Mouse (Mus musculus) CH12.LX (cell line): ENCODE measurements around the gene Gpm6a.

ENCODE experiments used
- CHD1 ChIP-seq: IDR thresholded peaks from 2 replicates; pipeline ENCODE4 v1.6.1; 2012; ENCODE audit warnings: low read depth, low read length, improper control_type of control experiment, inconsistent platforms
- CTCF ChIP-seq, 2 experiments: IDR thresholded peaks in 1 of 2; conservative IDR thresholded peaks in 1 of 2; 2 replicates each; pipeline ENCODE4 v1.5.1; 2011 to 2012; ENCODE audit warnings: low read depth in 2 of 2, low read length in 2 of 2, improper control_type of control experiment in 1 of 2, inconsistent platforms in 1 of 2, mild to moderate bottlenecking in 1 of 2, moderate library complexity in 1 of 2
- HCFC1 ChIP-seq: IDR thresholded peaks from 2 replicates; pipeline ENCODE4 v1.6.1; 2012; ENCODE audit warnings: low read depth, mild to moderate bottlenecking, inconsistent platforms, low read length, improper control_type of control experiment
- MXI1 ChIP-seq: IDR thresholded peaks from 2 replicates; pipeline ENCODE4 v1.6.1; 2011; ENCODE audit warnings: mild to moderate bottlenecking, low read depth, low read length, improper control_type of control experiment
- MYC ChIP-seq: IDR thresholded peaks from 2 replicates; pipeline ENCODE4 v1.6.1; 2011; ENCODE audit warnings: low read depth, mild to moderate bottlenecking, improper control_type of control experiment, low read length
- POLR2A ChIP-seq: IDR thresholded peaks from 2 replicates; pipeline ENCODE4 v1.6.1; 2011; ENCODE audit warnings: low read depth, mild to moderate bottlenecking, improper control_type of control experiment, low read length
- RAD21 ChIP-seq: IDR thresholded peaks from 2 replicates; pipeline ENCODE4 v1.6.1; 2011; ENCODE audit warnings: low read depth, mild to moderate bottlenecking, low read length, improper control_type of control experiment, moderate library complexity
- TBP ChIP-seq: conservative IDR thresholded peaks from 2 replicates; pipeline ENCODE4 v1.6.1; 2011; ENCODE audit warnings: low read depth, low read length, improper control_type of control experiment

- no peak for TF ChIP-seq RAD21
- TF ChIP-seq CTCF (conservative IDR thresholded peaks at IDR 0.05 in 1 of 2, IDR thresholded peaks at IDR 0.05 in 1 of 2; ENCODE audit: low read depth in 2 of 2, low read length in 2 of 2), result no peak
- no peak for TF ChIP-seq MXI1
- TF ChIP-seq HCFC1, result no peak
- TF ChIP-seq POLR2A, result no peak
- TF ChIP-seq MYC, result no peak
- no peak for TF ChIP-seq CHD1
- no peak for TF ChIP-seq TBP
Observed at GRCm38 (mm10) chr8:55031099-55031498, 76.5 kb downstream of the Gpm6a start.
